Mouse (Mus musculus) ES-E14 (cell line): ENCODE results near the gene Pdcl3. TPM values are rescaled to one million over a fixed set of nuclear protein-coding genes. Genes with fewer than 3 reads are reported as not detected.

Experiments
- DNase-seq: peaks from one replicate; pipeline ENCODE4 v3.0.0-alpha.2; 2013; ENCODE audit warnings: low read depth, low spot score
- H3K27ac ChIP-seq: 2 replicates; pipeline ENCODE4 v1.5.1; 2012; ENCODE audit warnings: low read depth, mild to moderate bottlenecking, low read length, moderate library complexity, mixed read lengths; ENCODE audit not compliant: poor library complexity, insufficient read depth, severe bottlenecking
- H3K36me3 ChIP-seq: 2 replicates; pipeline ENCODE4 v1.6.1; 2012; ENCODE audit warnings: mild to moderate bottlenecking, low read length, moderate library complexity, mixed read lengths; ENCODE audit not compliant: control insufficient read depth, poor library complexity, insufficient read depth, severe bottlenecking
- H3K4me1 ChIP-seq, 2 experiments: fragments of 150-350 bp in 1 of 2; sonication (generic) in 1 of 2; 2 replicates each; pipeline ENCODE4 v1.6.1; 2012; ENCODE audit warnings: low read length in 2 of 2, mild to moderate bottlenecking in 1 of 2, mixed read lengths in 1 of 2; ENCODE audit not compliant: control insufficient read depth in 2 of 2, insufficient read depth in 2 of 2, poor library complexity in 1 of 2
- H3K4me3 ChIP-seq, 2 experiments: fragments of 150-350 bp in 1 of 2; sonication (generic) in 1 of 2; 2 replicates each; pipeline ENCODE4 v1.5.1; 2012; ENCODE audit warnings: low read length in 2 of 2, low read depth in 1 of 2, mild to moderate bottlenecking in 1 of 2, mixed read lengths in 1 of 2; ENCODE audit not compliant: insufficient read depth in 1 of 2, poor library complexity in 1 of 2, severe bottlenecking in 1 of 2
- H3K9ac ChIP-seq: 2 replicates; pipeline ENCODE4 v1.6.1; 2012; ENCODE audit warnings: low read depth, mild to moderate bottlenecking, low read length, mixed read lengths; ENCODE audit not compliant: poor library complexity, insufficient read depth, severe bottlenecking
- H3K9me3 ChIP-seq: fragments of 150-350 bp; sonication (generic); 2 replicates; pipeline ENCODE4 v1.6.1; 2012; ENCODE audit warnings: low read depth, mild to moderate bottlenecking, low read length; ENCODE audit not compliant: control insufficient read depth, insufficient read depth
- CHD2 ChIP-seq: IDR thresholded peaks from 2 replicates; pipeline ENCODE4 v1.6.1; 2014; ENCODE audit warnings: mild to moderate bottlenecking, low read depth, low read length, inconsistent platforms
- HCFC1 ChIP-seq: IDR thresholded peaks from 2 replicates; pipeline ENCODE4 v1.6.1; 2012; ENCODE audit warnings: low read length, inconsistent platforms, borderline replicate concordance; ENCODE audit not compliant: insufficient read depth
- MAFK ChIP-seq: IDR thresholded peaks from 2 replicates; pipeline ENCODE4 v1.6.1; 2014; ENCODE audit warnings: mild to moderate bottlenecking, low read depth, low read length, inconsistent platforms; ENCODE audit not compliant: insufficient read depth
- ZC3H11A ChIP-seq: IDR thresholded peaks from 2 replicates; pipeline ENCODE4 v1.6.1; 2012; ENCODE audit warnings: low read depth, mild to moderate bottlenecking, inconsistent platforms, low read length, borderline replicate concordance
- ZNF384 ChIP-seq: IDR thresholded peaks from 2 replicates; pipeline ENCODE4 v1.6.1; 2012; ENCODE audit warnings: low read depth, low read length, inconsistent platforms
- in situ Hi-C, 2 experiments: fragments of 600-800 bp; cut with MboI; formaldehyde crosslinking; loops; one replicate each; pipeline ENCODE4 v1.15.1; 2025; ENCODE audit warnings: low sequenced_read_pairs in 2 of 2, inconsistent platforms in 1 of 2; ENCODE audit not compliant: unreplicated experiment in 2 of 2
- total RNA-seq: library from RNA; depleted of rRNA; stranded (reverse); fragments of 300-350 nt; gene quantifications from 2 replicates; pipeline ENCODE4 v1.2.3, GENCODE M21; 2012

The Pdcl3 gene
- total RNA-seq, 1 experiment: 80.9 TPM

- Histone ChIP-seq H3K36me3 (peaks cover 4% of the 10 kb centered on the region; the same call in 1 of the 2 replicates), H3K27ac (peak overlapping the region; percentile 41; the same call in 1 of the 2 replicates), H3K4me3 (peak overlapping the region; percentile 73 to 98), H3K9me3 (no peaks in the 10 kb centered on the region), H3K9ac (peak overlapping the region; percentile 78), H3K4me1 (peaks cover 1 to 5% of the 10 kb centered on the region in 2 experiments; a peak in 2 of 4 replicates)
- in situ Hi-C loops: no loop called here
- DNase-seq: peak; percentile 99
- TF ChIP-seq ZC3H11A (no peak), ZNF384 (no peak), CHD2 (no peak), MAFK (no peak), HCFC1 (peak; percentile 43; the same call in 1 of the 2 replicates)
These were observed 1.9 kb downstream of the Pdcl3 start for GRCm38 (mm10) chr1:38987080-38987864.

GRCm38 (mm10) chr1:38987865-38988211 is 2.4 kb downstream of the Pdcl3 start:
- TF ChIP-seq HCFC1: no peak
- no peak for TF ChIP-seq ZNF384
- no peak for TF ChIP-seq ZC3H11A
- no peak for TF ChIP-seq MAFK
- no peak for TF ChIP-seq CHD2
- in situ Hi-C loops: no loop called here
- H3K4me3 ChIP-seq: peak overlapping the region; percentile 73 to 98
- peaks cover 6% of the 10 kb centered on the region; the same call in 1 of the 2 replicates for H3K36me3 ChIP-seq
- H3K9ac ChIP-seq: peak overlapping the region; percentile 78
- DNase-seq: no peak
- H3K27ac ChIP-seq: peak overlapping the region; percentile 12; the same call in 1 of the 2 replicates
- H3K9me3 ChIP-seq: no peaks in the 10 kb centered on the region
- H3K4me1 ChIP-seq: peaks cover 1 to 5% of the 10 kb centered on the region in 2 experiments; a peak in 2 of 4 replicates

GRCm38 (mm10) chr1:38988357-38988756 is 2.9 kb downstream of the Pdcl3 start:
- peaks cover 6% of the 10 kb centered on the region; the same call in 1 of the 2 replicates for H3K36me3 ChIP-seq
- H3K4me3 ChIP-seq: peak overlapping the region; percentile 73 to 98
- H3K9ac ChIP-seq: peak overlapping the region; percentile 40
- no peak for TF ChIP-seq HCFC1
- H3K27ac ChIP-seq: no peak overlapping the region
- H3K9me3 ChIP-seq: no peaks in the 10 kb centered on the region
- H3K4me1 ChIP-seq: peaks cover 1 to 5% of the 10 kb centered on the region in 2 experiments; a peak in 2 of 4 replicates
- DNase-seq: no peak
- in situ Hi-C loops: no loop called here

- no peak overlapping the region for H3K9ac ChIP-seq
- H3K9me3 ChIP-seq: no peaks in the 10 kb centered on the region
- peaks cover 24% of the 10 kb centered on the region for H3K36me3 ChIP-seq
- DNase-seq: no peak
- no peak overlapping the region for H3K4me3 ChIP-seq
- in situ Hi-C loops: no loop called here
- TF ChIP-seq ZC3H11A: no peak
- H3K4me1 ChIP-seq: peaks cover 1 to 3% of the 10 kb centered on the region in 2 experiments; a peak in 1 of 4 replicates
- H3K27ac ChIP-seq: no peak overlapping the region
These were observed 7.0 kb downstream of the Pdcl3 start for GRCm38 (mm10) chr1:38992365-38992764.

- Histone ChIP-seq H3K4me3 (no peak overlapping the region), H3K9ac (no peak overlapping the region), H3K27ac (no peak overlapping the region), H3K36me3 (peaks cover 9% of the 10 kb centered on the region), H3K9me3 (no peaks in the 10 kb centered on the region), H3K4me1 (peaks cover 0 to 6% of the 10 kb centered on the region in 2 experiments; a peak in 1 of 4 replicates)
- TF ChIP-seq ZC3H11A (peak; percentile 82), CHD2 (no peak)
- in situ Hi-C loops: loop anchor here (10.0 to 25.0 kb wide), 4 partner anchors 186 to 514 kb away; partner anchors contain the start of gene Npas2 (in 1 of the 2)
- DNase-seq: peak; percentile 69
These were observed 15.7 kb downstream of the Pdcl3 start for GRCm38 (mm10) chr1:39001106-39001505.
